Mouse (Mus musculus): ENCODE measurements around the gene Gm17631. TPM values are rescaled to one million over a fixed set of nuclear protein-coding genes. Genes with fewer than 3 reads are reported as not detected.
"Not testable (repeated sequence)": the region's sequence is repeated elsewhere in the genome, so short reads cannot be mapped to it uniquely, and the experiment has no call there.

Gm17631 gene
- polyA plus RNA-seq (2014; fragmentation: Nextera tagmentation; extraction: Ambion mirVana), result not detected in 2 replicates

GRCm38 (mm10) chr6:129862349-129862748, at the start of gene Gm17631:
Gene Gm17631, plus strand, starts transcription at chr6:129862649.
- H3K4me1 ChIP-seq (ENCODE audit: control insufficient read depth, insufficient read depth, low read length); H3K9me3 ChIP-seq (ENCODE audit: control insufficient read depth, low read length); H3K27me3 ChIP-seq (ENCODE audit: control insufficient read depth, insufficient read depth, low read length); H3K4me3 ChIP-seq (replicated peaks; ENCODE audit: low read depth, low read length); H3K36me3 ChIP-seq (ENCODE audit: control insufficient read depth, insufficient read depth, low read length); H3K4me2 ChIP-seq (ENCODE audit: low read length); H3K27ac ChIP-seq (replicated peaks; ENCODE audit: low read depth, low read length); DNase-seq; ATAC-seq (ENCODE audit: low FRiP score, low TSS enrichment); H3K9ac ChIP-seq (replicated peaks; ENCODE audit: low read length): not testable (repeated sequence)
- WGBS, result no CpG with 5 or more reads among the region's 3 CpGs

GRCm38 (mm10) chr6:129817731-129818130, 44.7 kb upstream of the Gm17631 start:
- no peak overlapping the region for H3K9ac ChIP-seq (replicated peaks; ENCODE audit: low read length)
- 64% methylated on average over 3 of the region's 3 CpGs for whole genome bisulfite sequencing
- H3K4me1 ChIP-seq (ENCODE audit: control insufficient read depth, insufficient read depth, low read length), result no peaks in the 10 kb centered on the region
- H3K4me3 ChIP-seq (replicated peaks; ENCODE audit: low read depth, low read length), result no peak overlapping the region
- no peak overlapping the region for H3K27ac ChIP-seq (replicated peaks; ENCODE audit: low read depth, low read length)
- H3K27me3 ChIP-seq (ENCODE audit: control insufficient read depth, insufficient read depth, low read length), result no peaks in the 10 kb centered on the region
- H3K36me3 ChIP-seq (ENCODE audit: control insufficient read depth, insufficient read depth, low read length), result no peaks in the 10 kb centered on the region
- ATAC-seq (ENCODE audit: low FRiP score, low TSS enrichment) (no peak), DNase-seq (no peak)
- no peak overlapping the region for H3K4me2 ChIP-seq (ENCODE audit: low read length)
- peaks cover 14% of the 10 kb centered on the region; the same call in 1 of the 2 replicates for H3K9me3 ChIP-seq (ENCODE audit: control insufficient read depth, low read length)

- no peak overlapping the region for H3K9ac ChIP-seq (replicated peaks; ENCODE audit: low read length)
- H3K27me3 ChIP-seq (ENCODE audit: control insufficient read depth, insufficient read depth, low read length), result no peaks in the 10 kb centered on the region
- 90% methylated on average over 1 of the region's 1 CpGs for WGBS
- DNase-seq, result no peak
- H3K27ac ChIP-seq (replicated peaks; ENCODE audit: low read depth, low read length), result no peak overlapping the region
- H3K9me3 ChIP-seq (ENCODE audit: control insufficient read depth, low read length), result peaks cover 22% of the 10 kb centered on the region; the same call in 1 of the 2 replicates
- no peak overlapping the region for H3K4me2 ChIP-seq (ENCODE audit: low read length)
- H3K4me3 ChIP-seq (replicated peaks; ENCODE audit: low read depth, low read length), result no peak overlapping the region
- H3K36me3 ChIP-seq (ENCODE audit: control insufficient read depth, insufficient read depth, low read length), result no peaks in the 10 kb centered on the region
- no peak for ATAC-seq (ENCODE audit: low FRiP score, low TSS enrichment)
- H3K4me1 ChIP-seq (ENCODE audit: control insufficient read depth, insufficient read depth, low read length), result no peaks in the 10 kb centered on the region
Measured at GRCm38 (mm10) chr6:129824004-129824403, 38.4 kb upstream of the Gm17631 start.

- Histone ChIP-seq H3K27ac (replicated peaks; ENCODE audit: low read depth, low read length) (no peak overlapping the region), H3K4me3 (replicated peaks; ENCODE audit: low read depth, low read length) (no peak overlapping the region), H3K4me2 (ENCODE audit: low read length) (no peak overlapping the region), H3K9ac (replicated peaks; ENCODE audit: low read length) (no peak overlapping the region), H3K36me3 (ENCODE audit: control insufficient read depth, insufficient read depth, low read length) (no peaks in the 10 kb centered on the region), H3K27me3 (ENCODE audit: control insufficient read depth, insufficient read depth, low read length) (no peaks in the 10 kb centered on the region), H3K9me3 (ENCODE audit: control insufficient read depth, low read length) (peaks cover 18% of the 10 kb centered on the region; the same call in 1 of the 2 replicates), H3K4me1 (ENCODE audit: control insufficient read depth, insufficient read depth, low read length) (no peaks in the 10 kb centered on the region)
- ATAC-seq (ENCODE audit: low FRiP score, low TSS enrichment) (no peak), DNase-seq (no peak)
- WGBS, result 81% methylated on average over 1 of the region's 1 CpGs
Measured at GRCm38 (mm10) chr6:129825559-129825958, 36.9 kb upstream of the Gm17631 start.

GRCm38 (mm10) chr6:129876549-129876948, 14.1 kb downstream of the Gm17631 start, which contains the start of gene Klra17:
Gene Klra17, minus strand, starts transcription at chr6:129876672.
- H3K9me3 ChIP-seq (ENCODE audit: control insufficient read depth, low read length), result peaks cover 16% of the 10 kb centered on the region
- 50% methylated on average over 1 of the region's 1 CpGs for WGBS
- H3K4me3 ChIP-seq (replicated peaks; ENCODE audit: low read depth, low read length), result no peak within 1 kb of the TSS
- no peak for ATAC-seq (ENCODE audit: low FRiP score, low TSS enrichment)
- H3K27me3 ChIP-seq (ENCODE audit: control insufficient read depth, insufficient read depth, low read length), result no peaks in the 10 kb centered on the region
- H3K36me3 ChIP-seq (ENCODE audit: control insufficient read depth, insufficient read depth, low read length), result no peaks in the 10 kb centered on the region
- no peak for DNase-seq
- H3K9ac ChIP-seq (replicated peaks; ENCODE audit: low read length), result no peak within 1 kb of the TSS
- no peaks in the 10 kb centered on the region for H3K4me1 ChIP-seq (ENCODE audit: control insufficient read depth, insufficient read depth, low read length)
- no peak within 1 kb of the TSS for H3K27ac ChIP-seq (replicated peaks; ENCODE audit: low read depth, low read length)
- H3K4me2 ChIP-seq (ENCODE audit: low read length), result no peak within 1 kb of the TSS

- no peak overlapping the region for H3K4me2 ChIP-seq (ENCODE audit: low read length)
- no peak overlapping the region for H3K9ac ChIP-seq (replicated peaks; ENCODE audit: low read length)
- WGBS, result 72% methylated on average over 2 of the region's 2 CpGs
- ATAC-seq (ENCODE audit: low FRiP score, low TSS enrichment) (no peak), DNase-seq (no peak)
- no peaks in the 10 kb centered on the region for H3K4me1 ChIP-seq (ENCODE audit: control insufficient read depth, insufficient read depth, low read length)
- peaks cover 10% of the 10 kb centered on the region for H3K9me3 ChIP-seq (ENCODE audit: control insufficient read depth, low read length)
- H3K27ac ChIP-seq (replicated peaks; ENCODE audit: low read depth, low read length), result no peak overlapping the region
- H3K27me3 ChIP-seq (ENCODE audit: control insufficient read depth, insufficient read depth, low read length), result no peaks in the 10 kb centered on the region
- H3K36me3 ChIP-seq (ENCODE audit: control insufficient read depth, insufficient read depth, low read length), result no peaks in the 10 kb centered on the region
- no peak overlapping the region for H3K4me3 ChIP-seq (replicated peaks; ENCODE audit: low read depth, low read length)
Measured at GRCm38 (mm10) chr6:129882525-129882924, 20.1 kb downstream of the Gm17631 start.

Other genes with a start within 250 kb of the Gm17631 start
- gene Klrk1, start 238.8 kb upstream of the Gm17631 start, polyA plus RNA-seq (2014; fragmentation: Nextera tagmentation; extraction: Ambion mirVana), result 0.19 and 0.21 TPM in 2 replicates
- gene Klrc3, start 219.3 kb upstream of the Gm17631 start, polyA plus RNA-seq (2014; fragmentation: Nextera tagmentation; extraction: Ambion mirVana), result not detected in 2 replicates
- gene Klrc2, start 202.0 kb upstream of the Gm17631 start, polyA plus RNA-seq (2014; fragmentation: Nextera tagmentation; extraction: Ambion mirVana), result not detected in 2 replicates
- gene Klrc1, start 183.7 kb upstream of the Gm17631 start, polyA plus RNA-seq (2014; fragmentation: Nextera tagmentation; extraction: Ambion mirVana), result not detected in 2 replicates
- gene Klri1, start 145.5 kb upstream of the Gm17631 start, polyA plus RNA-seq (2014; fragmentation: Nextera tagmentation; extraction: Ambion mirVana), result not detected in 2 replicates
- not detected in 2 replicates for gene Klri2, start 122.2 kb upstream of the Gm17631 start, polyA plus RNA-seq (2014; fragmentation: Nextera tagmentation; extraction: Ambion mirVana)
- gene Gm156, start 78.4 kb upstream of the Gm17631 start, polyA plus RNA-seq (2014; fragmentation: Nextera tagmentation; extraction: Ambion mirVana), result not detected in 2 replicates
- not detected in 2 replicates for gene Klra17, start 14.0 kb downstream of the Gm17631 start, polyA plus RNA-seq (2014; fragmentation: Nextera tagmentation; extraction: Ambion mirVana)
- not detected in 2 replicates for gene Klra5, start 55.0 kb downstream of the Gm17631 start, polyA plus RNA-seq (2014; fragmentation: Nextera tagmentation; extraction: Ambion mirVana)
- not detected in 2 replicates for gene Klra6, start 164.3 kb downstream of the Gm17631 start, polyA plus RNA-seq (2014; fragmentation: Nextera tagmentation; extraction: Ambion mirVana)
- not detected in 2 replicates for gene Klra4, start 204.6 kb downstream of the Gm17631 start, polyA plus RNA-seq (2014; fragmentation: Nextera tagmentation; extraction: Ambion mirVana)

Data from midbrain, embryonic 14.5 days (tissue).